Mouse (Mus musculus) intestine, postnatal 0 days (tissue): Measurements from ENCODE around the gene Cnih3. TPM values are rescaled to one million over a fixed set of nuclear protein-coding genes. Genes with fewer than 3 reads are reported as not detected.

Experiments
- ATAC-seq: fragments of 200-750 bp; cut with Nextera tagmentation; 2 replicates; pipeline ENCODE4 v1.8.0; 2017; ENCODE audit warnings: mild to moderate bottlenecking, moderate TSS enrichment, moderate library complexity
- H3K27ac ChIP-seq: fragments of 300-500 bp; sonication (generic); 2 replicates; pipeline ENCODE4 v1.5.1; 2014; ENCODE audit warnings: mild to moderate bottlenecking, low read depth, low read length, moderate library complexity
- H3K27me3 ChIP-seq: fragments of 300-500 bp; sonication (generic); replicated peaks from 2 replicates; pipeline ENCODE4 v1.6.1; 2014; ENCODE audit warnings: low read length, mixed read lengths; ENCODE audit not compliant: control insufficient read depth, insufficient read depth
- H3K36me3 ChIP-seq: fragments of 300-500 bp; sonication (generic); 2 replicates; pipeline ENCODE4 v1.6.1; 2014; ENCODE audit warnings: mild to moderate bottlenecking, moderate library complexity; ENCODE audit not compliant: control insufficient read depth, insufficient read depth
- H3K4me1 ChIP-seq: fragments of 300-500 bp; sonication (generic); replicated peaks from 2 replicates; pipeline ENCODE4 v1.6.1; 2014; ENCODE audit warnings: antibody characterized with exemption, low read length, mixed read lengths; ENCODE audit not compliant: control insufficient read depth, insufficient read depth
- H3K4me2 ChIP-seq: fragments of 300-500 bp; sonication (generic); replicated peaks from 2 replicates; pipeline ENCODE4 v1.6.1; 2014; ENCODE audit warnings: low read depth, mild to moderate bottlenecking, moderate library complexity
- H3K4me3 ChIP-seq: fragments of 300-500 bp; sonication (generic); 2 replicates; pipeline ENCODE4 v1.5.1; 2014; ENCODE audit warnings: low read depth, low read length
- H3K9ac ChIP-seq: fragments of 300-500 bp; sonication (generic); 2 replicates; pipeline ENCODE4 v1.6.1; 2014; ENCODE audit warnings: mild to moderate bottlenecking, low read depth, low read length
- H3K9me3 ChIP-seq: fragments of 300-500 bp; sonication (generic); 2 replicates; pipeline ENCODE4 v1.6.1; 2016; ENCODE audit warnings: mixed run types; ENCODE audit not compliant: control insufficient read depth
- CTCF ChIP-seq: sonication (generic); IDR thresholded peaks from 2 replicates; pipeline ENCODE4 v1.5.1; 2016; ENCODE audit warnings: low read depth, mild to moderate bottlenecking, control low read depth, antibody characterized with exemption, moderate library complexity
- WGBS: fragments of 180-500 bp; shearing (Covaris S2); extraction: QIAGEN DNeasy Blood & Tissue Kit; methylation state at CpG from one replicate; pipeline ENCODE4 v1.1.7; 2014; 5-methylcytosine and 5-hydroxymethylcytosine counted together
- polyA plus RNA-seq: library from polyadenylated mRNA; unstranded; fragments of >200 nt; fragmentation: Nextera tagmentation; extraction: Ambion mirVana; gene quantifications from 2 replicates; pipeline ENCODE4 v1.2.1, GENCODE M21; 2015

Gene Cnih3
- polyA plus RNA-seq, 1 experiment from 2014 or later = 0.13 TPM

DNA sequence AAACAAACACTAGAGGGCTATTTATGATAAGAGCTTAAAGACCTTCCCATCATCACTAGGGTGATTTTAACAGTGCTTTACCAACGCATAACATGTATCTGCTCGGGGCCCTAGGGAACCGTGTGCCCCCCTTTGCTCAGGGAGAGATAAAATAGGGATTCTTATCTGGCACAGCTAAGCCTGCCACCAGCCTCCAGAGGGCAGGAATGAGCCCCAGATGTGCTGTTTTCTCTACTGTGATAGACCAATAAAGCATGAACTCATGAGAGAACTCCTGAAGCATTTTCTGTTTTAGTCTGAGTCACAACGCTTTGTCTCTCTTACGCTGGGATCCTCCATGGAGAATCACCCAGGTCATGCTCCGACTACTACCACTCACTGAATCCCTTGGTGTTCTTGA, 15.6 kb upstream of the Cnih3 start:
- no peaks in the 10 kb centered on the region for H3K4me1 ChIP-seq
- no peaks in the 10 kb centered on the region for H3K36me3 ChIP-seq
- H3K27ac ChIP-seq = no peak overlapping the region
- no peak for ATAC-seq
- H3K4me3 ChIP-seq = no peak overlapping the region
- peak; percentile 34 for TF ChIP-seq CTCF
- no peak overlapping the region for H3K9ac ChIP-seq
- H3K27me3 ChIP-seq = no peaks in the 10 kb centered on the region
- H3K4me2 ChIP-seq = no peak overlapping the region
- H3K9me3 ChIP-seq = no peaks in the 10 kb centered on the region
- WGBS = 87% methylated on average over 6 of the region's 6 CpGs

DNA sequence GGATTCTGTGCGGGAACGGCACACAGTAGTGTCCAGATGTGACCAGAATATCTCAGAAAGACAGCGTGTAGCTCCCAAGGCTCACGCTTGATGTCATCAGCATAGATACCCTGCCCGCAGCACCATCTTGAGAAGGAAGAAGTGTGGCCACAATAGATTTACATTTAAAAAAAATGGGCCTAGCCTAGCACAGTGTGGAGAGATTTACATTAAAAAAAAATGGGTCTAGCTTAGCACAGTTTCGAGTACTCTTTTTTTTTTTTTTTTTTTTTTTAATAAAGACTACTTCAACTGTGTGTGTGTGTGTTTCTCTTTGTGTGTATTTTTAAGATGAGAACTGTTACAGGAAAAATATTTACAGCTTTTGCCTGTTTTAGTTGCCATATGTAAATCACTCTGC, 13.3 kb upstream of the Cnih3 start:
- Histone ChIP-seq H3K27me3 (no peaks in the 10 kb centered on the region), H3K9me3 (no peaks in the 10 kb centered on the region), H3K4me2 (no peak overlapping the region), H3K4me1 (no peaks in the 10 kb centered on the region), H3K9ac (no peak overlapping the region), H3K36me3 (no peaks in the 10 kb centered on the region), H3K4me3 (no peak overlapping the region), H3K27ac (no peak overlapping the region)
- no peak for TF ChIP-seq CTCF
- 90% methylated on average over 6 of the region's 6 CpGs for WGBS
- ATAC-seq = no peak

DNA sequence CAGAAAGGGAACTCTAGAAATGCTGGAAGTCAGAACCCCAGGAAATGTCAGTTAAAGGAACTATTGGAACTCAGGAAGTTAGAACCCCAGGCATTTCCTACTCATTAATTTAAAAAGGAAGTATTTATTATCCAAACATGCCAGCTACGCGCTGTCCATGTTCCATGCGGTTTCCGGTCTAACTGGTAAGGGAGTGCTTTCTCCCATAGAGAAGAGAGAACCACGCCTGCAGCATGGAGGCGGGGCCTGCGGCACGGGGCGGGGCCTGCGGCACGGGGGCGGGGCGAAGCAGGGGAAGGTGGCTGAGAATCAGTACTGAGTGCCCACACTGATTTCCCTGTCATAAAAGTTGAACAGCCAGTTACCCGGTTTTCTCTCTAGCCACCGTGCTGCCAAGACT, 6.9 kb upstream of the Cnih3 start:
- H3K9ac ChIP-seq = no peak overlapping the region
- H3K27me3 ChIP-seq = no peaks in the 10 kb centered on the region; the same call in 1 of the 2 replicates
- no peaks in the 10 kb centered on the region for H3K36me3 ChIP-seq
- no peaks in the 10 kb centered on the region for H3K9me3 ChIP-seq
- 20% methylated on average over 15 of the region's 15 CpGs for WGBS
- H3K4me2 ChIP-seq = no peak overlapping the region
- H3K4me3 ChIP-seq = no peak overlapping the region
- peak; percentile 80 for ATAC-seq
- no peak overlapping the region for H3K27ac ChIP-seq
- no peak for TF ChIP-seq CTCF
- no peaks in the 10 kb centered on the region for H3K4me1 ChIP-seq

DNA sequence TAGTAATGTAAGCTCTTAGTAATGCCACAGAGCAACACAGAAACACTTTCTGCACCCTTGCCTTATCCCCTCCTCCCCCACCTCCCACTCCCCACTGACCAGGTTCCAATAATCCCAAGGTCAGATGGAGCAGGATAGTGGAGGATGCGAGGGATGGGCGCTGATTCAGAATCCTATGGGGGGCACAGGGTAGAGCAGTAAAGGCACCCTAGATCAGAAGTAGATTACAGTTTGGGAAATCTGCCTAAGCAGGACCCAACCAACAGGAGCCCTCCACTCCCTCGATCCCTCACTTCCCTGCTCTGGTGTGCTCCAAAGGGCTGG, 423 bp upstream of the Cnih3 start:
- Histone ChIP-seq H3K9me3 (no peaks in the 10 kb centered on the region), H3K4me3 (peak overlapping the region; percentile 52), H3K4me1 (peaks cover 3% of the 10 kb centered on the region; the same call in 1 of the 2 replicates), H3K4me2 (peak overlapping the region; percentile 93), H3K27ac (no peak overlapping the region), H3K27me3 (peaks cover 36% of the 10 kb centered on the region), H3K36me3 (no peaks in the 10 kb centered on the region), H3K9ac (no peak overlapping the region)
- WGBS = 14% methylated on average over 3 of the region's 3 CpGs
- TF ChIP-seq CTCF = no peak
- peak; percentile 10; the same call in 1 of the 2 replicates for ATAC-seq

DNA sequence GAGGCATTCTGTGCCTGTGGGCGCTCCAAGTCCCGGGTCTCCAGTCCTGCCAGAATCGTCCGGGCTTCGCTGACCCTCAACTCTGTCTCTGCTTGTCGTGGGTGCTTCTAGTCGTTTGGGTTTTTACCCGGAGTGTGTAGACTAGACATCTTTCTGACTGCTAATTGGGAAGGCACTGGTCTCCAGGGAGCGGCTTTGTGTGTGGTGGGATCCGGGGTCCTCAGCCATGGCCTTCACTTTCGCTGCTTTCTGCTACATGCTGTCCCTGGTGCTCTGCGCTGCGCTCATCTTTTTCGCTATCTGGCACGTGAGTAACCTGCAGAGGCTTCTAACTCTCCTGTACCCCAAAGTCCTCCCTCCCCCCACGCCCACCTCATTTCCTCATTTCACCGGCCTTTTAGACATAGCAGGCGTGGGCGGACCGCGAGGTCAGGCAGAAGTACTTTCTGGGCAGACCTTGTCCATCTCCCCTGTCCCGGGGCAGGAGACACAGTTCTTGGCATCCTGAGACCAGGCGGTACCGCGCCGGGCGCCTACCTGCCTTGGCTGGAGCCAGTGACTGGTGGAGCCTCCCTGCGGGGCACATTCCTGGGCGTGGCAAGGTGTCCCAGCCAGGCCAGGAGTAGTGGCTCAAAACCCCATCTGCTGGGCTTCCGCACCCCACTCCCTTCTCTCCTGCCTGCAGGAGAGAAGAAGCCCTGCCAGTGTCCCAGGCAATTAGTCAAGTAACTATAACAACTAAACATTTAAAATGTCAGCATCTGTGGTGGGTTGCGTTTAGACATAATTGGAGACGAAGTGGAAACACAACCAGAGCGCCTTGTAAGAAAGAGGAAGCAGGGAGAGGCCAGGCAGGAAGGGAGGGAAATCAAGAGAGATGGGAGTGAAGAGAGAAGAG, 1.0 kb downstream of the Cnih3 start:
- TF ChIP-seq CTCF = no peak
- Histone ChIP-seq H3K36me3 (no peaks in the 10 kb centered on the region), H3K27ac (no peak overlapping the region), H3K9ac (no peak overlapping the region), H3K9me3 (no peaks in the 10 kb centered on the region), H3K4me1 (peaks cover 3% of the 10 kb centered on the region; the same call in 1 of the 2 replicates), H3K27me3 (peaks cover 36% of the 10 kb centered on the region), H3K4me2 (peak overlapping the region; percentile 93), H3K4me3 (peak overlapping the region; percentile 52)
- 3% methylated on average over 33 of the region's 33 CpGs for WGBS
- no peak for ATAC-seq

DNA sequence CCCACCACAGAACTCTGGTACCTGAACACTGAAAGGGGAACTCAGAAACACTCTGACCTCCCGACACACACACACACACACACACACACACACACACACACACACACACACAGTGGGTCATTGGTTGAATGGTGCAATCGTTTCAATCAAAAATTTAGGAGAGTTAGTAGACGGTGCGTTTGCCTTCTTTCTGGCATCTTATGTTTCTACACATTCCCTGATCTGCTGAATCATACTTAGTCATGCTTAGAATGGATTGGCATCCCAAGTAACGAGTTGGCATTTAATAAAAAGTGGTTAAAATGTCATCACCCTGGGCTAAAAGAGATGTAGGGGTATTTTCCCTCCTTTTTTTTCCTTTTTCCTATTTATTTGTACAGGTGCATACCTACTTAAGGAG, 3.3 kb downstream of the Cnih3 start:
- Histone ChIP-seq H3K4me2 (no peak overlapping the region), H3K4me3 (no peak overlapping the region), H3K9me3 (no peaks in the 10 kb centered on the region), H3K4me1 (peaks cover 3% of the 10 kb centered on the region; the same call in 1 of the 2 replicates), H3K27ac (no peak overlapping the region), H3K36me3 (no peaks in the 10 kb centered on the region), H3K27me3 (peaks cover 40% of the 10 kb centered on the region), H3K9ac (no peak overlapping the region)
- no peak for TF ChIP-seq CTCF
- WGBS = 82% methylated on average over 5 of the region's 5 CpGs
- no peak for ATAC-seq
